Mouse (Mus musculus) brain, embryonic 14.5 days (tissue): ENCODE results near the gene Sec61b.

Experiments used
- CTCF ChIP-seq: fragments of 200-500 bp; IDR thresholded peaks from 2 replicates; pipeline ENCODE4 v1.5.1; 2012; ENCODE audit warnings: inconsistent platforms, mild to moderate bottlenecking, moderate library complexity, borderline replicate concordance; ENCODE audit not compliant: insufficient read depth, insufficient read length; ENCODE audit errors: extremely low read depth
- POLR2A ChIP-seq: fragments of 200-500 bp; IDR thresholded peaks from 2 replicates; pipeline ENCODE4 v1.6.1; 2012; ENCODE audit warnings: mild to moderate bottlenecking, inconsistent platforms, borderline replicate concordance; ENCODE audit not compliant: poor library complexity, insufficient read depth, insufficient read length, severe bottlenecking; ENCODE audit errors: extremely low read depth

- TF ChIP-seq CTCF = no peak
- TF ChIP-seq POLR2A = no peak
Observed at GRCm38 (mm10) chr4:47440951-47441350, 33.5 kb upstream of the Sec61b start.
